8 mouse cellular contexts compared by ENCODE assay signal in the genomic region with DNA sequence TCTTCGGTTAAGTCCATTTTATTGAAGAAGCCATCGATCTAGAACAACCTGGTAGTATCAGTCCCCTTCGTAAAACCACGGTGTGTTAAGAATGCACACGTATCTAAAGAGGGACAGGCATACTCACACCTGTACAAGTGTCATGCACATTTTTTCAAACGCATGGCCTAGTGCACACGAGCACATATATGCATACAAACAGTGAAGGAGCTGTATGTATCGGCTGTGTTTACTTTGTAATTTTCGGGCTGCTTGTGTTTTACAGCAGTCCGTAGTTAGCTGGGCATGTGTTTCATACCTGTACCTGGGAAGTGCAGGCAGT. TPM values are rescaled to one million over a fixed set of nuclear protein-coding genes. Genes with fewer than 3 reads are reported as not detected.
A peak's percentile ranks its signal among the peaks of the same experiment; 100 is the strongest.
DNase-seq lines count a peak whose midpoint lies in the region; ATAC-seq and TF ChIP-seq lines count a peak whose summit lies in the region.

No protein-coding gene starts in this region.

- peaks cover 12% of the 10 kb centered on the region for H3K36me3 ChIP-seq in heart, embryonic 12.5 days
- peaks cover 17% of the 10 kb centered on the region for H3K36me3 ChIP-seq in ES-E14 (ENCODE audit: control insufficient read depth, insufficient read depth, low read length, poor library complexity, severe bottlenecking)
- peaks cover 29% of the 10 kb centered on the region for H3K36me3 ChIP-seq in hindbrain, embryonic 10.5 days
- H3K36me3 ChIP-seq in midbrain, embryonic 10.5 days = peaks cover 17% of the 10 kb centered on the region

- intact Hi-C loops in heart, postnatal 36 days (cut with DNase I) = no loop called here

- H3K9me3 ChIP-seq in heart, embryonic 12.5 days (replicated peaks) = no peaks in the 10 kb centered on the region
- no peaks in the 10 kb centered on the region for H3K9me3 ChIP-seq in ES-E14 (ENCODE audit: control insufficient read depth, insufficient read depth, low read depth, low read length)
- no peaks in the 10 kb centered on the region for H3K9me3 ChIP-seq in hindbrain, embryonic 10.5 days
- no peaks in the 10 kb centered on the region for H3K9me3 ChIP-seq in midbrain, embryonic 10.5 days (replicated peaks)

- in situ Hi-C loops in ES-E14 (cut with MboI; ENCODE audit: low sequenced_read_pairs in 2 of 2, unreplicated experiment in 2 of 2) = no loop called here

- 30% methylated on average over 10 of the region's 10 CpGs for WGBS in heart, embryonic 12.5 days
- WGBS in hindbrain, embryonic 10.5 days = 34% methylated on average over 10 of the region's 10 CpGs
- 33% methylated on average over 10 of the region's 10 CpGs for WGBS in midbrain, embryonic 10.5 days

- H3K27me3 ChIP-seq in heart, embryonic 12.5 days (replicated peaks) = no peaks in the 10 kb centered on the region
- H3K27me3 ChIP-seq in hindbrain, embryonic 10.5 days (ENCODE audit: insufficient read depth, poor library complexity, severe bottlenecking) = no peaks in the 10 kb centered on the region
- H3K27me3 ChIP-seq in midbrain, embryonic 10.5 days (ENCODE audit: low read depth, poor library complexity, severe bottlenecking) = no peaks in the 10 kb centered on the region

- peak overlapping the region; percentile 79 for H3K27ac ChIP-seq in heart, embryonic 12.5 days (ENCODE audit: poor library complexity, severe bottlenecking)
- peak overlapping the region; percentile 73 for H3K27ac ChIP-seq in ES-E14 (ENCODE audit: insufficient read depth, low read depth, low read length, poor library complexity, severe bottlenecking)
- H3K27ac ChIP-seq in hindbrain, embryonic 10.5 days = peak overlapping the region; percentile 92
- peak overlapping the region; percentile 92 for H3K27ac ChIP-seq in midbrain, embryonic 10.5 days (replicated peaks)

- H3K4me1 ChIP-seq in heart, embryonic 12.5 days (replicated peaks) = peaks cover 16% of the 10 kb centered on the region
- H3K4me1 ChIP-seq in ES-E14 (ENCODE audit: control insufficient read depth in 2 of 2, insufficient read depth in 2 of 2, low read length in 2 of 2, poor library complexity in 1 of 2) = peaks cover 0 to 9% of the 10 kb centered on the region in 2 experiments; a peak in 1 of 4 replicates
- H3K4me1 ChIP-seq in hindbrain, embryonic 10.5 days (replicated peaks) = peaks cover 21% of the 10 kb centered on the region
- peaks cover 19% of the 10 kb centered on the region for H3K4me1 ChIP-seq in midbrain, embryonic 10.5 days

- peak overlapping the region; percentile 70 for H3K4me2 ChIP-seq in heart, embryonic 12.5 days

- H3K9ac ChIP-seq in heart, embryonic 12.5 days = peak overlapping the region; percentile 62
- H3K9ac ChIP-seq in ES-E14 (ENCODE audit: insufficient read depth, low read depth, low read length, poor library complexity, severe bottlenecking) = peak overlapping the region; percentile 75

- ATAC-seq in heart, embryonic 12.5 days (ENCODE audit: insufficient number of reproducible peaks, low FRiP score) = no peak

- H3K4me3 ChIP-seq in heart, embryonic 12.5 days = peak overlapping the region; percentile 44
- peak overlapping the region; percentile 55 to 72 for H3K4me3 ChIP-seq in ES-E14 (ENCODE audit: insufficient read depth in 1 of 2, low read depth in 1 of 2, low read length in 2 of 2, poor library complexity in 1 of 2, severe bottlenecking in 1 of 2)
- H3K4me3 ChIP-seq in hindbrain, embryonic 10.5 days = peak overlapping the region; percentile 56
- H3K4me3 ChIP-seq in midbrain, embryonic 10.5 days = peak overlapping the region; percentile 53

- DNase-seq in heart, postnatal 36 days = no peak
- no peak for DNase-seq in ES-E14 (ENCODE audit: low read depth, low spot score)
- DNase-seq in hindbrain, embryonic 10.5 days (ENCODE audit: low spot score) = no peak
- no peak for DNase-seq in midbrain, embryonic 10.5 days (ENCODE audit: low spot score)
- DNase-seq in natural killer cell, adult 2 months (ENCODE audit: low spot score in 2 of 2) = no peak
- no peak for DNase-seq in adrenal gland, adult 18-20 months (ENCODE audit: low spot score in 2 of 2)
- DNase-seq in retina, postnatal 1 day = no peak

TF ChIP-seq in ES-E14, 5 proteins besides CTCF, POLR2A, EP300 and RAD21:
- no peak for TF ChIP-seq ZNF384 (IDR thresholded peaks at IDR 0.05; ENCODE audit: low read depth, low read length)
- TF ChIP-seq HCFC1 (IDR thresholded peaks at IDR 0.05; ENCODE audit: borderline replicate concordance, insufficient read depth, low read length) = no peak
- TF ChIP-seq CHD2 (IDR thresholded peaks at IDR 0.05; ENCODE audit: low read depth, low read length) = no peak
- TF ChIP-seq ZC3H11A (IDR thresholded peaks at IDR 0.05; ENCODE audit: borderline replicate concordance, low read depth, low read length) = no peak
- TF ChIP-seq MAFK (IDR thresholded peaks at IDR 0.05; ENCODE audit: insufficient read depth, low read depth, low read length) = no peak

RNA-seq across cellular contexts. Expression of a gene that starts 25.5 kb away (rescaled TPM):
- 33.7 and 36.1 TPM in 2 replicates for polyA plus RNA-seq in heart, embryonic 12.5 days (2016; fragmentation: Nextera tagmentation; extraction: Ambion mirVana)
- 10 to 100 TPM; 24.4 to 25.6 TPM for total RNA-seq in heart, postnatal 36 days (2021)
- 103 and 106 TPM in 2 replicates for total RNA-seq in ES-E14 (2012; rRNA removed)
- 63.2 and 76.8 TPM in 2 replicates for polyA plus RNA-seq in hindbrain, embryonic 10.5 days (2016; fragmentation: Nextera tagmentation; extraction: Ambion mirVana)
- polyA plus RNA-seq in midbrain, embryonic 10.5 days (2016; fragmentation: Nextera tagmentation; extraction: Ambion mirVana) = 76.3 and 84.1 TPM in 2 replicates
- 10 to 100 TPM; 29.6 to 33.1 TPM for total RNA-seq in adrenal gland, adult 18-20 months (2021)

RNA-seq across cellular contexts. Expression of a gene that starts 33.0 kb away (rescaled TPM):
- polyA plus RNA-seq in heart, embryonic 12.5 days (2016; fragmentation: Nextera tagmentation; extraction: Ambion mirVana) = 80.9 and 87.1 TPM in 2 replicates
- total RNA-seq in heart, postnatal 36 days (2021) = 10 to 100 TPM; 33.1 to 33.9 TPM
- 28.4 and 29.3 TPM in 2 replicates for total RNA-seq in ES-E14 (2012; rRNA removed)
- polyA plus RNA-seq in hindbrain, embryonic 10.5 days (2016; fragmentation: Nextera tagmentation; extraction: Ambion mirVana) = 145 and 149 TPM in 2 replicates
- 156 and 166 TPM in 2 replicates for polyA plus RNA-seq in midbrain, embryonic 10.5 days (2016; fragmentation: Nextera tagmentation; extraction: Ambion mirVana)
- total RNA-seq in adrenal gland, adult 18-20 months (2021) = 10 to 100 TPM; 42.0 to 73.4 TPM
